Mouse (Mus musculus): Measurements from ENCODE around the gene Snx29.

DNA sequence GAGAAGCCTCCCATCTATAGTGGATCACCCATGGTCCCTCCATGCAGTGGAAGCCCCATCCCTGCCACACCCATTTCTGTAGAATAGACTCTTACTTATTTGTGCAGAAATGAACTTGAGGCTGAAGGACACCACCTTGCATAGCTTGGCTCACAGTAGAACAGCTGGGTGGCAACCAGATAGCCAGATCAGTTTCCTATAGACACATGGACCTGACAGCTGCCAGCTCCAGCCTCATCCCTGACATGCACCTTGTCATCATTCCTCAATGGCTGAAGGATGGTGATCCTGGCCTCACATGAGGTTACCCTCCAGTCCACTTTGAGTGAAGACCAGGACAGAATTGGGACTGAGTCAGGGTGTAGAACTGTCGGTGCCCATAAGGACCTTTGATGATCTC lies 394.2 kb downstream of the Snx29 start:
- TF ChIP-seq CTCF (IDR thresholded peaks at IDR 0.05; ENCODE audit: borderline replicate concordance, extremely low read depth, insufficient read depth, insufficient read length) (no peak), POLR2A (IDR thresholded peaks at IDR 0.05; ENCODE audit: borderline replicate concordance, extremely low read depth, insufficient read depth, insufficient read length, poor library complexity, severe bottlenecking) (no peak)
